Mouse (Mus musculus): Measurements from ENCODE around the gene Gm48551. TPM values are rescaled to one million over a fixed set of nuclear protein-coding genes. Genes with fewer than 3 reads are reported as not detected.

The Gm48551 gene
- polyA plus RNA-seq, 1 experiment from 2014 or later: 2.9 TPM

DNA sequence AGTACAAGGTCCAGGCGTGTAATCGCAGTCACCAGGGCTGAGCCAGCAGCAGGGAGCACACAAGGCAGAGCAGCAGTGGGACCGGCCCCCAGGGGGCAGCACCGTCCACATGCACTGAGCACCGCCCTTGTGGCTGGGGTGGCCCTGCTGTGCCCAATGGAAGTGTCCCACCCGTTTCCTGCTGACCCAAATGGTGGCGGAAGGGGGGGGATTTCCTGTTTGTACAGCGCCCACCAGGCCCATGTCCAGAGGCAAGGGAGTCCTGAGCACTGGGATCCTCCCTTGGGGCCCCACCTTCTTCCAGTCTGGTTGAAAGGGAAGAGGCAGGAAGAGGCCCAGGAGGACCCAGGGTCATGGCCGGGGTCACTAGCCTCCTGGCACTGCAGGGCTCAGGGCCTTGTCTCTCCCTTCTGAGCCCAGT is 24.6 kb downstream of the Gm48551 start:
- ATAC-seq (ENCODE audit: insufficient read depth, low FRiP score, low read depth): peak; percentile 27; the same call in 1 of the 2 replicates
- 34% methylated on average over 9 of the region's 9 CpGs for WGBS
- H3K4me2 ChIP-seq: no peak overlapping the region
- 0 out of 2 replicates have a peak, but pooled peaks cover 4% of the 10 kb centered on the region for H3K27me3 ChIP-seq (replicated peaks)
- 0 out of 2 replicates have a peak overlapping the region, but pooled peaks have one; percentile 42 for H3K27ac ChIP-seq
- peaks cover 19% of the 10 kb centered on the region; the same call in 1 of the 2 replicates for H3K36me3 ChIP-seq
- H3K4me3 ChIP-seq (replicated peaks): no peak overlapping the region
- peaks cover 71% of the 10 kb centered on the region for H3K4me1 ChIP-seq
- H3K9me3 ChIP-seq: no peaks in the 10 kb centered on the region
- H3K9ac ChIP-seq: no peak overlapping the region

DNA sequence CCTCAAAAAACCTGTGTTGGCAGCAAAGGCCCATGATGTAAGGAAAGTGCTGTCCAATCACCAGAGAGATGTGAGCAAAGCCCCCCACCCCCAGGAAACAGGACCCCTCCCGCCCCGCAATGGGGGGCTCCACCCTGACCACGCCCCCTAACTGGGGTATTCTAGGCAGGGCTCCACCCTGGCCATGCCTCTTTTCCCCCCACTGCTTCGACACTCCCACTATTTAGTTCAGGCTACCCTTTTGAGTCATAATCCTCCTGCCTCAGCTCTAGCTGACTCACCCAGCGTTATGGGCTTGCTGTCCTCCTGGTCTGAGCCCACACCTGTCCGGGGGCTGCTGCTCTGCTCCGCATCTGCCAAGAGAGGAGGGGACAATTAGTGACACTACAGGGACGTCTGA is 25.1 kb downstream of the Gm48551 start:
- H3K4me3 ChIP-seq (replicated peaks): no peak overlapping the region
- ATAC-seq (ENCODE audit: insufficient read depth, low FRiP score, low read depth): no peak
- H3K27ac ChIP-seq: 0 out of 2 replicates have a peak overlapping the region, but pooled peaks have one; percentile 42
- no peak overlapping the region for H3K9ac ChIP-seq
- peaks cover 15% of the 10 kb centered on the region; the same call in 1 of the 2 replicates for H3K36me3 ChIP-seq
- no peaks in the 10 kb centered on the region for H3K9me3 ChIP-seq
- peaks cover 73% of the 10 kb centered on the region for H3K4me1 ChIP-seq
- no peak overlapping the region for H3K4me2 ChIP-seq
- 30% methylated on average over 8 of the region's 8 CpGs for WGBS
- H3K27me3 ChIP-seq (replicated peaks): 0 out of 2 replicates have a peak, but pooled peaks cover 4% of the 10 kb centered on the region

DNA sequence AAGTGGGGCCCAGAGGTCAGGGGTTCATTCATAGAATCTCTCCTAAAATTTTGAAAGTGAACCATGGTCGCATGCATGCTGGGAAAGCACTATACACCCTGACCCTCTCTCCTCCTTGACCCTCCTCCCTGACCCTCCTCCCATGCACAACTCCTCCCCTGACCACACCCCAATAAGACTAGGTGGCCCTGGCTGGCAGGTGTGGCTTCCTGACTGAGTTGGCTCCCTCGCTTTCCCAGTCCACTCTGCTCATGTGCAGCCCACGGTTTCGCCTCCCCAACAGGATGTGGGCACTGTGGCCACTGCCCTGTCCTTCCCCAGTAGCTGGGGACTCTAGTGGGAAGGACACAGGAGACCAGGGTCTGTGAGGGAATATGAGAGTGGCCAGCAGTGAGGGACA is 26.1 kb downstream of the Gm48551 start:
- no peak overlapping the region for H3K4me3 ChIP-seq (replicated peaks)
- H3K4me2 ChIP-seq: no peak overlapping the region
- no peak overlapping the region for H3K9ac ChIP-seq
- 0 out of 2 replicates have a peak, but pooled peaks cover 4% of the 10 kb centered on the region for H3K27me3 ChIP-seq (replicated peaks)
- ATAC-seq (ENCODE audit: insufficient read depth, low FRiP score, low read depth): no peak
- H3K9me3 ChIP-seq: no peaks in the 10 kb centered on the region
- H3K4me1 ChIP-seq: peaks cover 83% of the 10 kb centered on the region
- H3K36me3 ChIP-seq: peaks cover 10% of the 10 kb centered on the region; the same call in 1 of the 2 replicates
- H3K27ac ChIP-seq: peak overlapping the region; percentile 84
- 52% methylated on average over 4 of the region's 4 CpGs for WGBS

DNA sequence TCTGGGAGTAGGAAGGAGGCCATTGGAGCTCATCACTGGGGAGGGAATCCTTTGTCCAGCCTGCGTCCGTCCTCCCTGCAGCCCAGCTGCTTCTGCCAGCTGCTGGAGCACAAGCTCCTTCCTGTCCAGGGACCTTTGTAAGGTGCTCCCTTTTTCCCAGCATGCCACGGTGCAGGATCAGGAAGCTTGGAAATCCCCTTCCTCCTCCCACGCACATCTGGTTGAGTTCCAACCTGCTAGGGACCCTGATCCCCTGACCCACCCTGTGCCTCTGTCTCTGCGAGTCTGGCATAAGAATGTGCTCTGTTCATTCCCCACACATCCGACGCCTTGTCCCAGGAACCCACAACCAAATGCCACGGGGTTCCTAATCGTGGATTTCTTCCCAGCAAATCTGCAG is 26.7 kb downstream of the Gm48551 start:
- no peak overlapping the region for H3K4me2 ChIP-seq
- H3K36me3 ChIP-seq: peaks cover 10% of the 10 kb centered on the region; the same call in 1 of the 2 replicates
- H3K9ac ChIP-seq: no peak overlapping the region
- no peak for ATAC-seq (ENCODE audit: insufficient read depth, low FRiP score, low read depth)
- 58% methylated on average over 9 of the region's 9 CpGs for WGBS
- H3K9me3 ChIP-seq: no peaks in the 10 kb centered on the region
- no peak overlapping the region for H3K4me3 ChIP-seq (replicated peaks)
- 0 out of 2 replicates have a peak, but pooled peaks cover 4% of the 10 kb centered on the region for H3K27me3 ChIP-seq (replicated peaks)
- H3K4me1 ChIP-seq: peaks cover 89% of the 10 kb centered on the region
- peak overlapping the region; percentile 84 for H3K27ac ChIP-seq

DNA sequence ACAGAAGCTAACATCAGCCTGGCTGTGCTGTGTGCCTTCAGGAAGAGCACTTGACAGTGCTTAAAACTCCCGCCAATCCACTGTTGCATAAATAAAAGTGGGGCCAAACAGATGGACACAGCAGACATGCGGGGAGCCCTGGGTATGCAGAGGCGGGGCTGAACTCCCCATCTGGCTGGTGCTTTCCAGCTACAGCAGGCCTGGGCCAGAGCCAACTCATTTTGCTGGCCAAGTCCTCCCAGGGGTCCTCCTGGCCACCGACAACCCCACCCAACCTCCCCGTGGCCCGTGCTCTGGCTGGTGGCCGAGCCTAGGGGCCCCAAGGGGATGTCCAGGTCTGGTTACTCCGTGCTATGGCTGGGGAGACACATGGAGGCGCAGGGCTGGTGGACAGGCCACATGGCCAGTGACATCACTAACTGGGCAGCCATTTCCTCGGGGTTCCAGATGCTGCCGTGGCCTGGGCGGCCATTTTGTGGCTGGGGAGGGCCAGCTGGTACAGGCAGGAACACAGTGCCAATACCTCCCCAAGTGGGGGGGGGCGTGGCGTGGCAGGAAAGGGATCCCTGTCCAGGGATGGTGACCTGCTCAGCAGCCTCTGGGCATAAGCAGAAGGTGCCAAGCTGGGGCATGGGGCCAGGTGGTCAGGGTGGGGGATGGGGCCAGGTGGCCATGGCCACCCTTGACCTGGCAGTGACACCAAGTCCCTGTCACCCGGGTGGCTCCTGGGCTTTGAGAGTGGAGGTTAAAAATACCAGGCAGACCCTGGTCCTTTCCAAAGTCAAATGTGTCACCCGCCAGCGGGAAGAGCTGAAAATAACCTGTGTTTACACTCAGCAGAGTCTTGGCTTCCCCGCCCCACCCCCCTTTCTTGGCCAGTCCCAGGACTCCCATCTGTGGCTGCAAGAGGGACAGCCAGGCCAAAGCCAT is 27.5 kb downstream of the Gm48551 start:
- peak overlapping the region; percentile 84 for H3K27ac ChIP-seq
- peak; percentile 6; the same call in 1 of the 2 replicates for ATAC-seq (ENCODE audit: insufficient read depth, low FRiP score, low read depth)
- no peak overlapping the region for H3K9ac ChIP-seq
- H3K27me3 ChIP-seq (replicated peaks): 0 out of 2 replicates have a peak, but pooled peaks cover 4% of the 10 kb centered on the region
- no peak overlapping the region for H3K4me3 ChIP-seq (replicated peaks)
- H3K4me2 ChIP-seq: peak overlapping the region; percentile 14
- WGBS: 40% methylated on average over 18 of the region's 18 CpGs
- no peaks in the 10 kb centered on the region for H3K9me3 ChIP-seq
- H3K36me3 ChIP-seq: peaks cover 10% of the 10 kb centered on the region; the same call in 1 of the 2 replicates
- H3K4me1 ChIP-seq: peaks cover 96% of the 10 kb centered on the region

DNA sequence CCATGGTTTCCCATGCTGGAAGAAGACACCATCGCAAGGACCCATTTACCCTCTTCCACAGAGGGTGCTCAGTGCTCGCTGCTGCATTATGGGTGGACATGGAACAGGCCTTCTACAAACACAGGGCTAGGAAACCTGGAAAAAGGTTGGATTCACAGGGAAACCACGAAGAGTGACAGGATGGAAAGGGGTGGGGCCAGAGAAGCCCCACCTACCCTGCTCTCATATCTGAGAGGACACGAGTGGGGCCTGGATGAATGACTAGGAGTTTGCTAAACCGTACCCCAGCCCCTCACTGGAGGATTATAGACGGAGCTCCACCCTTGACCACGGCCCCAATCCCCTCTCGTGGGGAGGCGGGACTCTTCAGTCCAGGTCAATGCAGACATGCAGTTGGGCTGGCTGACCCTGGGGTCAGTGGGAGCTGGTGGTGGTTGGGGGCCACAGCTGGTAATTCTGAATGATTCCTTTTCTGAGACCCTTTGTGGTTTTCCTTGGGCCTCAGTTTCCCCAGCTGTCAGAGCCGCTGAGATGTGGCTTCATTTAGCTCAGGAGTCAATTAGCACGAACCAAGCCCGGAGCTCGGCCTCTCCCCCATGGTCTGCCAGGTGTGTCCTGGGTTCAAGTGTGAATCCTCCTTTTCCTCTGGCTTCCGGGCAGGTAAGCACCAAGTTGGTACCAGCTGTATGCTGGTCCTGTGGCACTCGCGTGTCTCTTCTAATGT is 28.5 kb downstream of the Gm48551 start:
- Histone ChIP-seq H3K27ac (peak overlapping the region; percentile 84), H3K9me3 (no peaks in the 10 kb centered on the region), H3K4me1 (peaks cover 96% of the 10 kb centered on the region), H3K4me2 (no peak overlapping the region), H3K27me3 (replicated peaks) (0 out of 2 replicates have a peak, but pooled peaks cover 4% of the 10 kb centered on the region), H3K4me3 (replicated peaks) (no peak overlapping the region), H3K9ac (no peak overlapping the region), H3K36me3 (peaks cover 7% of the 10 kb centered on the region; the same call in 1 of the 2 replicates)
- 72% methylated on average over 16 of the region's 16 CpGs for WGBS
- ATAC-seq (ENCODE audit: insufficient read depth, low FRiP score, low read depth): no peak

DNA sequence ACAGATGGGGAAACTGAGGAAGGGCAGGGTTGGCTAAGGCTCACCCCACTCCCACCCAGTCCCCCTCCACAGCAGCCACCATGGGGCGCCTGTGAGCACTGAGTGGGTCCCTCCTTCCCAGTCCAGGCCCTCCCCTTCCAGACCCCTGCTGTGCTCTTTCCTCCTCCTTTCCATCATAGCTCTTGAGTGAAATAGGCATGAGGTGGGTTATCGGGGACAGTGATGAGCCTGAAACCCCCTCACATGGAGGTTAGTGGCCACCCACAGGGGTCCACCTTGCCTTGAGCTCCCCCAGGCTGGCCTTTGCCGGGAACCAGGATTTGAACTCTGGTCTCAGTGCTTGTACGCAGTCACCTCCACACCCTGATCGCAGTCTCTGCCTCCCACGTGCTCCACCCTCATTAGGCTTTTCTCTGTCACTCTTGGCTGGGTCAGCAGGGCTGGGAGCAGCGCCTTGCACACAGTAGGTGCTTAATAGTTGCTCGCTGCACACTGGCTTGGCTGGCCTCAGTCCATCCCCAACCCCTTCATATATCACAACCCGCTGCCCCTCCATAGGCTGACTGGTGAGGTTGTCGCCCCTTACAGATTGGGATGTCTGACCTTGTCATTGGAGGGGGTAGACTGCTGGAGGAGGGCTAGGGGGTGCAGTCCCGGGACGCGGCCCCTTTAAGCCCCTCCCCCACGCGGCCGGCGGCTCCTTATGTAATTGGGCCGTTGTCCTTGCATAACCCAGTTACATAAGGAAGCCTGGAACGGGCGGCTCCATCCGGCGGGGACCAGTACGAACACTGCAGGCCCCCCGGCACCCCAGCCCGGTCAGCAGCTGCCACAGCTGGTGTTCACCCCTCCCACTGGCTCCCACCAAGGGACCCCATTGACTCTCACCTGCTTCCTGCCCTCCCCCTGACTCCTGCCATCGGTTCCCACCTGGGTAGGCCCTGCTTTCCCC is 29.3 kb downstream of the Gm48551 start:
- peaks cover 96% of the 10 kb centered on the region for H3K4me1 ChIP-seq
- no peak for ATAC-seq (ENCODE audit: insufficient read depth, low FRiP score, low read depth)
- H3K27ac ChIP-seq: peak overlapping the region; percentile 84
- 27% methylated on average over 26 of the region's 26 CpGs for WGBS
- H3K36me3 ChIP-seq: no peaks in the 10 kb centered on the region
- no peak overlapping the region for H3K9ac ChIP-seq
- peak overlapping the region; percentile 19; the same call in 1 of the 2 replicates for H3K4me3 ChIP-seq (replicated peaks)
- H3K27me3 ChIP-seq (replicated peaks): no peaks in the 10 kb centered on the region
- H3K9me3 ChIP-seq: no peaks in the 10 kb centered on the region
- peak overlapping the region; percentile 43; the same call in 1 of the 2 replicates for H3K4me2 ChIP-seq

DNA sequence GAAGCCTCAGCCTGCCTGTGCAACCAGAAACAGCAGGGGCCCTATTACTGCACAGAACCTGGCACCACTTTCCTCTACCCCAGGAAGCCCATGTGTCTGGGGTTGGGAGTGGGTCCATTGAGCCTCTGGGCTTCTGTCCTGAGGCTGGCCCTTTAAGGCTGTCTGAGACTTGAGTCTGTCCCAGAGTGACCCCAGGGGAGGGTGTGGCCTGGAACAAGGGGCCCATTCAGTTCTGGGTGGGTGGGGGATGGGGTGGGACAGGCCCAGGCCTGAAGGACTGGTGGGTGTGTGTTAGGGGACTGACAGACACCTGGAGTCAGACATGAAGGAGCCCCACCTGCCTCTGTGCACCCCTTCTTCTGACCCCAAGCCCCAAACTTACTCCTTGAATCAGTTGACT is 30.4 kb downstream of the Gm48551 start:
- Histone ChIP-seq H3K4me1 (peaks cover 93% of the 10 kb centered on the region), H3K4me3 (replicated peaks) (no peak overlapping the region), H3K4me2 (peak overlapping the region; percentile 43; the same call in 1 of the 2 replicates), H3K27ac (peak overlapping the region; percentile 84; the same call in 1 of the 2 replicates), H3K9me3 (no peaks in the 10 kb centered on the region), H3K36me3 (0 out of 2 replicates have a peak, but pooled peaks cover 5% of the 10 kb centered on the region), H3K27me3 (replicated peaks) (no peaks in the 10 kb centered on the region), H3K9ac (no peak overlapping the region)
- ATAC-seq (ENCODE audit: insufficient read depth, low FRiP score, low read depth): no peak

DNA sequence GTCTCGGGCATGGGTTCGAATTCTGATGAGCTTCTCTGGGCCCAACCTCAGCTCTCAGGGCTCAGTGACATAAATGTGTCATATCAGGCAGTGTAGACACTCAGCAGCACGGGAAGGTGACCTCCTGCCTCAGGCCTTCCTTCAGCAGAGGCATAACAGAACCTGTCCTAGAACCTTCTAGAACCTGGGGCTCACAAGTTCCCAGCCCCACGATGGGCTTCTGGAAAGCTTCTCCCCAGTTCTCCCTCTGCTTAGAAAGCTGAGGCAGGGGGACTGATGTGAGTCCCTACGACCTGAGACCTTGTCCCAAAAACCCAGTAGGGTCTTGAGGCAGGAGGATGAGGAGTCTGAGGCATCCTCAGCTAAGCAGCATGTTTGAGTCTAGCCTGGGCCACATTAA is 30.9 kb downstream of the Gm48551 start:
- Histone ChIP-seq H3K27ac (peak overlapping the region; percentile 84; the same call in 1 of the 2 replicates), H3K27me3 (replicated peaks) (no peaks in the 10 kb centered on the region), H3K4me1 (peaks cover 91% of the 10 kb centered on the region), H3K9me3 (no peaks in the 10 kb centered on the region), H3K36me3 (0 out of 2 replicates have a peak, but pooled peaks cover 5% of the 10 kb centered on the region), H3K4me3 (replicated peaks) (no peak overlapping the region), H3K9ac (no peak overlapping the region), H3K4me2 (0 out of 2 replicates have a peak overlapping the region, but pooled peaks have one; percentile 43)
- 80% methylated on average over 5 of the region's 5 CpGs for WGBS
- ATAC-seq (ENCODE audit: insufficient read depth, low FRiP score, low read depth): no peak

DNA sequence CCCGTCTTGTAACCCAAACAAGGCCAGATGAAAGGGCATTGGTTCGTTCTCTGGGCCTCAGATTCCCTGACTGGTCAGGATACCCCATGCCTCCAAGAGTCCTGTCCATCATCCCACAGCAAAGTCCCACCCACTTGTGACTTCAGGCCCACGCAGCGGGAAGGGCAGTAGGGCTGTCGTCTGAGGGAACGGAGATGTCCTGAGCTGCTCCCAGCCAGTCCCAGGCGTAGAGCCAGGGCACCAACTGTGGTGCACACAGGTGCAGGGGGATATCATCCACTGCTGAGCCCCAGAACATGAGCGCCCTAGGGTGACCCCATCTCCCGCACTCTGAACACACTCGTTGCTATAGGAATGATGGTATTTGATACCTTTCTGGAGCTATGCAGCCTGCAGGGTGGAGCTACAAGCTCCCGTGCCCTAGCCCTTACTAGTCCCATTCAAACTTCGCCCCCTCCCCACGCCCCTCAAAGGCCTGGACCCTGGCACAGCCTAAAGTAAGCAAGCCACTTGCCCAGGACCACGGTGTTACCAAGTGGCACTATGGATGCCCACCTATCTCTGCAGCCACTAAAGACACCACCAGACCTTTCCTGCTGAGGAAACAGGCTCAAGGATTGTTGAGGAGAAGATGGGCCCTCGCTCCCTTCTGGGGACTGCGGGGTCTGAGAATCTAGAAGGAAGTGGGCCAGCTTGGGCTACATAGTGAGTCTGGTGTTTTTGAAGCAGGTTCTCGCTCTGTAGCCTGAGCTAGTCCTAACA is 31.5 kb downstream of the Gm48551 start:
- Histone ChIP-seq H3K9me3 (no peaks in the 10 kb centered on the region), H3K27ac (peak overlapping the region; percentile 85; the same call in 1 of the 2 replicates), H3K9ac (no peak overlapping the region), H3K4me3 (replicated peaks) (no peak overlapping the region), H3K27me3 (replicated peaks) (no peaks in the 10 kb centered on the region), H3K4me2 (no peak overlapping the region), H3K36me3 (0 out of 2 replicates have a peak, but pooled peaks cover 5% of the 10 kb centered on the region), H3K4me1 (peaks cover 85% of the 10 kb centered on the region)
- ATAC-seq (ENCODE audit: insufficient read depth, low FRiP score, low read depth): no peak
- 64% methylated on average over 17 of the region's 17 CpGs for WGBS

Data from stomach, embryonic 15.5 days (tissue).